Mouse (Mus musculus): Measurements from ENCODE around the gene Pkp4. TPM values are rescaled to one million over a fixed set of nuclear protein-coding genes. Genes with fewer than 3 reads are reported as not detected.
A peak's percentile ranks its signal among the peaks of the same experiment; 100 is the strongest.

Gene Pkp4
- polyA plus RNA-seq (2015; fragmentation: Nextera tagmentation; extraction: Ambion mirVana), result 21.1 and 24.7 TPM in 2 replicates

GRCm38 (mm10) chr2:59160605-59160963, at the start of gene Pkp4, which contains the start of gene Ccdc148:
Pkp4 (plus strand) TSS chr2:59160850.
Ccdc148 (minus strand) TSS chr2:59160683.
- H3K36me3 ChIP-seq, result no peaks in the 10 kb centered on the region
- peak within 1 kb of the TSS; percentile 73 for H3K4me3 ChIP-seq (replicated peaks)
- under 1% methylated on average over 36 of the region's 37 CpGs for WGBS
- H3K27me3 ChIP-seq, result no peaks in the 10 kb centered on the region
- ATAC-seq (replicated peaks; ENCODE audit: low FRiP score), result peak; percentile 98
- peak within 1 kb of the TSS; percentile 91 for H3K27ac ChIP-seq
- H3K4me2 ChIP-seq, result peak within 1 kb of the TSS; percentile 88
- H3K9ac ChIP-seq, result peak within 1 kb of the TSS; percentile 74
- H3K9me3 ChIP-seq (replicated peaks), result no peaks in the 10 kb centered on the region
- H3K4me1 ChIP-seq, result peaks cover 24% of the 10 kb centered on the region

GRCm38 (mm10) chr2:59129023-59129422, 31.6 kb upstream of the Pkp4 start:
- WGBS, result 71% methylated on average over 7 of the region's 7 CpGs
- ATAC-seq (replicated peaks; ENCODE audit: low FRiP score), result no peak
- H3K9ac ChIP-seq, result no peak overlapping the region
- H3K4me2 ChIP-seq, result no peak overlapping the region
- H3K4me1 ChIP-seq, result no peaks in the 10 kb centered on the region
- no peak overlapping the region for H3K4me3 ChIP-seq (replicated peaks)
- H3K36me3 ChIP-seq, result no peaks in the 10 kb centered on the region
- H3K27ac ChIP-seq, result no peak overlapping the region
- no peaks in the 10 kb centered on the region for H3K27me3 ChIP-seq
- H3K9me3 ChIP-seq (replicated peaks), result no peaks in the 10 kb centered on the region

GRCm38 (mm10) chr2:59129821-59130220, 30.8 kb upstream of the Pkp4 start:
- no peak overlapping the region for H3K4me3 ChIP-seq (replicated peaks)
- WGBS, result 83% methylated on average over 8 of the region's 8 CpGs
- no peaks in the 10 kb centered on the region for H3K27me3 ChIP-seq
- no peaks in the 10 kb centered on the region for H3K36me3 ChIP-seq
- no peaks in the 10 kb centered on the region for H3K4me1 ChIP-seq
- H3K9ac ChIP-seq, result no peak overlapping the region
- H3K4me2 ChIP-seq, result no peak overlapping the region
- no peak overlapping the region for H3K27ac ChIP-seq
- no peaks in the 10 kb centered on the region for H3K9me3 ChIP-seq (replicated peaks)
- ATAC-seq (replicated peaks; ENCODE audit: low FRiP score), result no peak

- Histone ChIP-seq H3K36me3 (no peaks in the 10 kb centered on the region), H3K9ac (no peak overlapping the region), H3K4me2 (no peak overlapping the region), H3K27ac (no peak overlapping the region), H3K9me3 (replicated peaks) (no peaks in the 10 kb centered on the region), H3K4me3 (replicated peaks) (no peak overlapping the region), H3K4me1 (no peaks in the 10 kb centered on the region), H3K27me3 (no peaks in the 10 kb centered on the region)
- ATAC-seq (replicated peaks; ENCODE audit: low FRiP score), result no peak
- WGBS, result 90% methylated on average over 8 of the region's 8 CpGs
These were observed 29.6 kb upstream of the Pkp4 start for GRCm38 (mm10) chr2:59131044-59131443.

GRCm38 (mm10) chr2:59155428-59155827, 5.2 kb upstream of the Pkp4 start:
- H3K27me3 ChIP-seq, result no peaks in the 10 kb centered on the region
- H3K9me3 ChIP-seq (replicated peaks), result no peaks in the 10 kb centered on the region
- no peak overlapping the region for H3K27ac ChIP-seq
- ATAC-seq (replicated peaks; ENCODE audit: low FRiP score), result no peak
- peaks cover 5% of the 10 kb centered on the region for H3K4me1 ChIP-seq
- H3K4me3 ChIP-seq (replicated peaks), result no peak overlapping the region
- H3K4me2 ChIP-seq, result no peak overlapping the region
- no peaks in the 10 kb centered on the region for H3K36me3 ChIP-seq
- no peak overlapping the region for H3K9ac ChIP-seq

- Histone ChIP-seq H3K4me1 (peaks cover 13% of the 10 kb centered on the region), H3K4me2 (no peak overlapping the region), H3K27ac (no peak overlapping the region), H3K9ac (no peak overlapping the region), H3K4me3 (replicated peaks) (no peak overlapping the region), H3K36me3 (no peaks in the 10 kb centered on the region), H3K9me3 (replicated peaks) (no peaks in the 10 kb centered on the region), H3K27me3 (no peaks in the 10 kb centered on the region)
- no peak for ATAC-seq (replicated peaks; ENCODE audit: low FRiP score)
- WGBS, result 67% methylated on average over 2 of the region's 2 CpGs
These were observed 2.5 kb upstream of the Pkp4 start for GRCm38 (mm10) chr2:59158117-59158516.

GRCm38 (mm10) chr2:59159961-59160604, 567 bp upstream of the Pkp4 start:
- Histone ChIP-seq H3K27ac (peak overlapping the region; percentile 72), H3K4me2 (peak overlapping the region; percentile 88), H3K4me3 (replicated peaks) (peak overlapping the region; percentile 73), H3K27me3 (no peaks in the 10 kb centered on the region), H3K9ac (peak overlapping the region; percentile 74), H3K36me3 (no peaks in the 10 kb centered on the region), H3K9me3 (replicated peaks) (no peaks in the 10 kb centered on the region), H3K4me1 (peaks cover 24% of the 10 kb centered on the region)
- WGBS, result under 1% methylated on average over 16 of the region's 16 CpGs
- peak; percentile 7; the same call in 1 of the 2 replicates for ATAC-seq (replicated peaks; ENCODE audit: low FRiP score)

GRCm38 (mm10) chr2:59161021-59161440, 381 bp downstream of the Pkp4 start:
- Histone ChIP-seq H3K27me3 (no peaks in the 10 kb centered on the region), H3K9me3 (replicated peaks) (no peaks in the 10 kb centered on the region), H3K4me3 (replicated peaks) (peak overlapping the region; percentile 73), H3K4me1 (peaks cover 24% of the 10 kb centered on the region), H3K9ac (peak overlapping the region; percentile 74), H3K4me2 (peak overlapping the region; percentile 88), H3K27ac (peak overlapping the region; percentile 91), H3K36me3 (no peaks in the 10 kb centered on the region)
- peak; percentile 76 for ATAC-seq (replicated peaks; ENCODE audit: low FRiP score)
- under 1% methylated on average over 31 of the region's 58 CpGs for WGBS

- Histone ChIP-seq H3K27me3 (no peaks in the 10 kb centered on the region), H3K9me3 (replicated peaks) (no peaks in the 10 kb centered on the region), H3K4me3 (replicated peaks) (peak overlapping the region; percentile 73), H3K27ac (peak overlapping the region; percentile 91), H3K36me3 (no peaks in the 10 kb centered on the region), H3K9ac (peak overlapping the region; percentile 74), H3K4me1 (peaks cover 26% of the 10 kb centered on the region), H3K4me2 (peak overlapping the region; percentile 88)
- under 1% methylated on average over 74 of the region's 74 CpGs for WGBS
- peak; percentile 81 for ATAC-seq (replicated peaks; ENCODE audit: low FRiP score)
These were observed 1.0 kb downstream of the Pkp4 start for GRCm38 (mm10) chr2:59161441-59162284.

GRCm38 (mm10) chr2:59162285-59162600, 1.6 kb downstream of the Pkp4 start:
- H3K9me3 ChIP-seq (replicated peaks), result no peaks in the 10 kb centered on the region
- H3K36me3 ChIP-seq, result no peaks in the 10 kb centered on the region
- H3K4me2 ChIP-seq, result peak overlapping the region; percentile 88
- WGBS, result 35% methylated on average over 8 of the region's 8 CpGs
- no peaks in the 10 kb centered on the region for H3K27me3 ChIP-seq
- H3K9ac ChIP-seq, result peak overlapping the region; percentile 74; the same call in 1 of the 2 replicates
- peak overlapping the region; percentile 73 for H3K4me3 ChIP-seq (replicated peaks)
- H3K4me1 ChIP-seq, result peaks cover 27% of the 10 kb centered on the region
- ATAC-seq (replicated peaks; ENCODE audit: low FRiP score), result no peak
- H3K27ac ChIP-seq, result no peak overlapping the region

- Histone ChIP-seq H3K27ac (no peak overlapping the region), H3K4me1 (peaks cover 43% of the 10 kb centered on the region), H3K27me3 (no peaks in the 10 kb centered on the region), H3K4me3 (replicated peaks) (no peak overlapping the region), H3K9me3 (replicated peaks) (no peaks in the 10 kb centered on the region), H3K36me3 (no peaks in the 10 kb centered on the region), H3K4me2 (no peak overlapping the region), H3K9ac (no peak overlapping the region)
- WGBS, result 62% methylated on average over 4 of the region's 4 CpGs
- no peak for ATAC-seq (replicated peaks; ENCODE audit: low FRiP score)
These were observed 6.3 kb downstream of the Pkp4 start for GRCm38 (mm10) chr2:59166976-59167375.

- Histone ChIP-seq H3K27ac (no peak overlapping the region), H3K4me2 (no peak overlapping the region), H3K27me3 (no peaks in the 10 kb centered on the region), H3K36me3 (no peaks in the 10 kb centered on the region), H3K4me3 (replicated peaks) (no peak overlapping the region), H3K4me1 (peaks cover 38% of the 10 kb centered on the region), H3K9me3 (replicated peaks) (no peaks in the 10 kb centered on the region), H3K9ac (no peak overlapping the region)
- WGBS, result 58% methylated on average over 4 of the region's 4 CpGs
- ATAC-seq (replicated peaks; ENCODE audit: low FRiP score), result no peak
These were observed 7.2 kb downstream of the Pkp4 start for GRCm38 (mm10) chr2:59167830-59168229.

All from kidney, embryonic 15.5 days (tissue).